1 mouse cellular context compared by ENCODE assay signal in the genomic region with DNA sequence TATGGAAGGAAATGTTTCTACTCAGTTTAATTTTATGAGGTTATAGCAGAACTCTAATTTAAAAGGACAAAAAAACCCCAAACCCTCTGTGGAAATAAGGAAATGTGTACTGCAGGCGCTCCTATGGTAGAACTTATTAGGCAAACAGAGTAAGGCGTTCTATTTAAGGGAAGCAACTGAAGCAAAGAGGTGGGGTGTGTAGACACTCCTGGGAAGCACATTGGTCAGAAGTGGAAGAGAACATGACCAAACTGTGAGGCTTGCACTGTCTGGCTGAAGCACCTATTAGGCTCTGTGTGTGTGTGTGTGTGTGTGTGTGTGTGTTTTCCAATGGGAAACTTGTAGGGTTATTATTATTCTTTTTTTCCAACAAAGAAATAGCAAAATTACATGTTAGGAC.
TF ChIP-seq lines count a peak whose summit lies in the region.

No protein-coding gene starts in this region.

TF ChIP-seq in MEL, 35 proteins besides CTCF, POLR2A, EP300 and RAD21 (continued from another document):
- TF ChIP-seq RCOR1 (IDR thresholded peaks at IDR 0.05; ENCODE audit: low read depth, low read length) (no peak), HCFC1 (IDR thresholded peaks at IDR 0.05; ENCODE audit: low read depth, low read length) (no peak)
